Mouse (Mus musculus) hindbrain, embryonic 16.5 days (tissue): ENCODE data around the gene Wdr13. TPM values are rescaled to one million over a fixed set of nuclear protein-coding genes. Genes with fewer than 3 reads are reported as not detected.
A peak's percentile ranks its signal among the peaks of the same experiment; 100 is the strongest.

Source experiments
- ATAC-seq: fragments of 200-750 bp; cut with Nextera tagmentation; 2 replicates; pipeline ENCODE4 v1.8.0; 2017; ENCODE audit warnings: moderate TSS enrichment, moderate library complexity
- H3K27ac ChIP-seq: fragments of 300-500 bp; sonication (generic); 2 replicates; pipeline ENCODE4 v1.5.1; 2014; ENCODE audit warnings: low read depth, mild to moderate bottlenecking, control low read depth, low read length, moderate library complexity
- H3K27me3 ChIP-seq: fragments of 300-500 bp; sonication (generic); replicated peaks from 2 replicates; pipeline ENCODE4 v1.6.1; 2014; ENCODE audit warnings: low read length; ENCODE audit not compliant: control insufficient read depth, insufficient read depth
- H3K36me3 ChIP-seq: fragments of 300-500 bp; sonication (generic); 2 replicates; pipeline ENCODE4 v1.6.1; 2014; ENCODE audit warnings: mild to moderate bottlenecking, low read length, moderate library complexity, mixed read lengths; ENCODE audit not compliant: control insufficient read depth, insufficient read depth
- H3K4me1 ChIP-seq: fragments of 300-500 bp; sonication (generic); 2 replicates; pipeline ENCODE4 v1.6.1; 2014; ENCODE audit warnings: low read depth, low read length; ENCODE audit not compliant: control insufficient read depth, insufficient read depth
- H3K4me2 ChIP-seq: fragments of 300-500 bp; sonication (generic); 2 replicates; pipeline ENCODE4 v1.6.1; 2014; ENCODE audit warnings: mild to moderate bottlenecking, low read length, control low read depth, moderate library complexity
- H3K4me3 ChIP-seq: fragments of 300-500 bp; sonication (generic); 2 replicates; pipeline ENCODE4 v1.5.1; 2014; ENCODE audit warnings: mild to moderate bottlenecking, low read length, control low read depth, moderate library complexity
- H3K9ac ChIP-seq: fragments of 300-500 bp; sonication (generic); 2 replicates; pipeline ENCODE4 v1.6.1; 2014; ENCODE audit warnings: low read depth, mild to moderate bottlenecking, control low read depth, low read length, moderate library complexity
- H3K9me3 ChIP-seq: fragments of 300-500 bp; sonication (generic); 2 replicates; pipeline ENCODE4 v1.6.1; 2014; ENCODE audit warnings: mild to moderate bottlenecking, low read length, moderate library complexity; ENCODE audit not compliant: control insufficient read depth
- WGBS: fragments of 180-500 bp; shearing (Covaris S2); extraction: QIAGEN DNeasy Blood & Tissue Kit; methylation state at CpG from one replicate; pipeline ENCODE4 v1.1.7; 2014; 5-methylcytosine and 5-hydroxymethylcytosine counted together
- polyA plus RNA-seq: library from polyadenylated mRNA; unstranded; fragments of >200 nt; fragmentation: Nextera tagmentation; extraction: Ambion mirVana; gene quantifications from 2 replicates; pipeline ENCODE4 v1.2.1, GENCODE M21; 2015

Wdr13 gene
- 65.0 and 65.9 TPM in 2 replicates for polyA plus RNA-seq

DNA sequence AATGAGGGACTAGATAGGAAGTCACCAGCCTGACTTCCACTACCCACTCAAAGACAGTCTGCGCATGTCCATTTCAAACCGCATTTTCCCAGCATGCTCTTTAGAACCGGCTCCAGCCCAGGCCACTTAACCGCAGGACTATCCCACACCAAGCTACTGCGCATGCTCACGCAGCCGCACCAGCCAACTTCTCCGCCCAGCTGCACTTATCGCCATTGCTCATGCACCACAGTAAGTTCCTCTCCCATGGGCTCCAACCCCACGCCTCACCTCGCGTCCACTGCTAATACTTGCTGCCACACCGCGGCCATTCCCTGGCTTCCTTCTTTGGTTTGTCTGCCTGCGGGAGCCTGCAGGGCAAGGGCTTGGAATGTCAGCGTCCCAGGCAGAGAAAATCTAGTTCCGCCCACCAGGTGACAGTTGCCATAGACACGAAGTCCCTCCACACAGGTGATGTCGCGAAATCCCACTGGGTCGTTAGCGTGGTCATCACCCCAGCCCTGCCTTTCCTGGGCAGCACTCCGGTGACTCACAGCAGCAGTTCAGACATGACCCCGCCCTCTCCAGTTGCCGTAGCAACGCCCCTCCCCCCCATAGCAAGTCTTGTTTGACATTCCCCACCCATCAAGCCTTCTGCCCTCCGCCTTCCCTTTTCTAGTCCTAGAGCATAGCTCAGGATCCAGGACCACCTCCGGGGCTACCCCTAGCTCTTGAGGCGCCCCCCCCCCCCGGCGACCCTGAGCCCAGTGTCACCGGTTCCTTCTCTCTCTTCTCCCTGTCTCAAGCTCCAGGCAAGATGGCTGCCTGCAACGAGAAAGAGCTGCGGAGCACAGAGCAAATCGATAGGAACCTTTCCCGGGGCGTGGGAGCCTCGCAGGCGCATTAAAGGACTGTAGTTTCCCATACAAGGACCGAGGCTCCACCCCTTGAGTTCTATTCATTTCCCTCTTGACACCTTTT, at the start of gene Wdr13:
Wdr13 (minus strand) TSS at position 876 of the 960 bp plus-strand sequence.
- peak within 1 kb of the TSS; percentile 53 for H3K4me2 ChIP-seq
- ATAC-seq: peak; percentile 90
- H3K4me1 ChIP-seq: peaks cover 5% of the 10 kb centered on the region
- 24% methylated on average over 39 of the region's 40 CpGs for WGBS
- H3K4me3 ChIP-seq: peak within 1 kb of the TSS; percentile 57
- H3K9ac ChIP-seq: peak within 1 kb of the TSS; percentile 67
- no peaks in the 10 kb centered on the region for H3K9me3 ChIP-seq
- peak within 1 kb of the TSS; percentile 97 for H3K27ac ChIP-seq
- H3K27me3 ChIP-seq: no peaks in the 10 kb centered on the region
- H3K36me3 ChIP-seq: peaks cover 8% of the 10 kb centered on the region; the same call in 1 of the 2 replicates

DNA sequence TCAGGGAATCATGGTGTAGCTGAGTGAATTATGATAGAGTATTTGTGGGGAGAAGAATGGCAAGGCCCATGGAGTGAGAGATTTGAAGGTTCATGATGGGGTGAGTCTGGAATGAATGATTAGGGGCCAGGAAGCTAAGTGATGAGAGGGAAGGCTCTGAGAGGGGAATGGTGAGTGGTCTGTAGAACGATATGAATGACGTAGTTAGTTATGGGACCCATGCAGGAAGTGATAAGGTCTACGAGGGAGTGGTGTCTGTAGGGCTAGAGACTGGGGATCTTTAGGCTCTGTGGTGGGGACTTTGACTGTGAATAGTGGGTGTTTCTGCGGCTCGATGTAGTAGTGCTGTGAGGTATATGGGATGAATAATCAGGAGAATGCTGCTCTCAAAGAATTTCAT, 47.0 kb upstream of the Wdr13 start:
- peaks cover 3% of the 10 kb centered on the region; the same call in 1 of the 2 replicates for H3K9me3 ChIP-seq
- no peak for ATAC-seq
- no peak overlapping the region for H3K4me3 ChIP-seq
- H3K4me2 ChIP-seq: no peak overlapping the region
- WGBS: 88% methylated on average over 5 of the region's 5 CpGs
- H3K27ac ChIP-seq: no peak overlapping the region
- no peaks in the 10 kb centered on the region for H3K27me3 ChIP-seq
- H3K36me3 ChIP-seq: no peaks in the 10 kb centered on the region
- H3K9ac ChIP-seq: no peak overlapping the region
- H3K4me1 ChIP-seq: peaks cover under 1% of the 10 kb centered on the region

DNA sequence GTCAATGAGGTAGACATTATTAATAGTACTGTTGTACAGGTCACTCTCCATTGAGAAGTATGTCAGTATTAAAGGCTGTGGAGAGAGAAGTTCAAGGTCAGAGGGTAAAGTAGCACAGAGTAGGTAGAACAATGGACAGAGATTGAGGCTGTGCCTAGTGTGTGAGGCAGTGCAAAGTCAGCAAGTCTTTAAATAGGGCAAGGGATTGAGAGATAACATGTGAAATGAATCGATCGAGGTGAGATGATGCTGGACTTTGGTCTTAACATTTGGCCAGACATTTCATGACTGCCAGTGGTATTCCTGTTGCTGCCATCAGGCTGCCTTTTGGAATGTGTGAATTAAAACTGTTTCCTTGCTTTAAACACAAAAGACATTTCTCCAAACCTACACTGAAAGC, 46.2 kb upstream of the Wdr13 start:
- no peak overlapping the region for H3K4me2 ChIP-seq
- H3K4me1 ChIP-seq: peaks cover 2% of the 10 kb centered on the region
- H3K9ac ChIP-seq: no peak overlapping the region
- H3K9me3 ChIP-seq: peaks cover 3% of the 10 kb centered on the region; the same call in 1 of the 2 replicates
- H3K4me3 ChIP-seq: no peak overlapping the region
- H3K36me3 ChIP-seq: no peaks in the 10 kb centered on the region
- no peak for ATAC-seq
- no peaks in the 10 kb centered on the region for H3K27me3 ChIP-seq
- WGBS: 100% methylated on average over 2 of the region's 2 CpGs
- no peak overlapping the region for H3K27ac ChIP-seq

DNA sequence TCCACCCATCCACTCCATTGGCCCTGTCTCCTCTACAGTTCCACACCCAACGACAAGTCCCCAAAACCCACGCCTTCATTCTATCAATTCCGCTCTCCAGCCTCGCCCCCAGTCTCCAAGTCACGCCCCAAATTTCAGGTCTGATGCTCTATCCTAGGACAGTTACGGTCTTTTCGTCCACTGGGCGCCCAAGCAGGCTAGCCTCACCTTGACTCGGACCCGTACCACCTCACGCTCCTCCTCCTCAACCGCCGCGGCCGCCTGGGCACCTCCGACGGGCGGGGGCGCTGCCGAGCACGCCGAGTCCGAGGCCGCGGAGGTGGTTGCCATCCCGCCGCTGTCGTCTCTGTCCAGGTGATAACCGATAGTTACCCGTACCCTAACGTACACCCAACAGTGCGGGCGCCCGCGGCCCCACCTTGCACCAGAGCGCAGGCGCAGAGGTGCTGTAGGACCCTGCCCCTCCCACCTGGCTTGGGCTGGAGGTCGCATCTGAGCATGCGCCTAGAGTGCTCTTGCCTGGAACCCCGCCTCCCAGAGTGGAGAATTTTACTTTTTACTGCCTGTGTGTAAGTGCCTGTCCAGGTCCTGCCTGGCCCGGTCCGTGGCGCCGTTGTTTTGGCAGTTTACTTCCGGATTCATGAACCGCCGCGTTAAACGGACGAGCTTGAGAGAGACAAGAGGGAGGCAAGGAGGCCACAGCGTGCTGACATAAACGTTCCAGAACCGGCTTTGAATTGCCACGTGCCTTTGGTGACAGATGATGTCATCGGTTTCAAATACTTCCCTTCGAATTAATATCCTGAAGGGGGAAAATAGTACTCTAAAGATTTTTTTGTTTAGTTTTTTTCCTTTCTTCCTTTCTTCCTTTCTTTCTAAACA, 43.1 kb upstream of the Wdr13 start, which contains the start of gene Tbc1d25:
Tbc1d25 (minus strand) TSS at position 678 of the 882 bp plus-strand sequence.
- H3K27ac ChIP-seq: peak within 1 kb of the TSS; percentile 64

DNA sequence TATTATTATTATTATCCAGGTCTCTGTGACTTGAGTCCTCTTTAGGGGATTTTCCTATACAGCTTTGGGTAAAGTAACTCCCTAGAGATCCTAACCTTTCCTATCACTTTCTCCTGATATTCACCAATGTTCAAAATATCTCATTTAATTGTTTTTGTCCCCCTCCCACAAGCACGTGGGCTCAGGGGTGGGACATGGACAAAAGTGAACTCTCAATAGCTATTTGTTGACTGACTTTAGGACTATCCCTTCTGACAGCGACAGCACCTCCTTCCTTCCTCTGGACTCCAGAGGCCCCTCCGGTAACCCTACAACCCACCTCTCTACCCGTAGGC, 42.4 kb upstream of the Wdr13 start:
- H3K4me1 ChIP-seq: peaks cover 2% of the 10 kb centered on the region
- ATAC-seq: no peak
- peak overlapping the region; percentile 64 for H3K4me3 ChIP-seq
- peaks cover 3% of the 10 kb centered on the region; the same call in 1 of the 2 replicates for H3K9me3 ChIP-seq
- H3K27ac ChIP-seq: no peak overlapping the region
- H3K36me3 ChIP-seq: no peaks in the 10 kb centered on the region
- peak overlapping the region; percentile 71 for H3K9ac ChIP-seq
- 19% methylated on average over 4 of the region's 4 CpGs for WGBS
- no peaks in the 10 kb centered on the region for H3K27me3 ChIP-seq
- peak overlapping the region; percentile 58 for H3K4me2 ChIP-seq

More for the DNA sequence above, 43.1 kb upstream of the Wdr13 start, which contains the start of gene Tbc1d25:
- Histone ChIP-seq H3K9ac (peak within 1 kb of the TSS; percentile 71), H3K9me3 (peaks cover 3% of the 10 kb centered on the region; the same call in 1 of the 2 replicates), H3K36me3 (no peaks in the 10 kb centered on the region), H3K27me3 (no peaks in the 10 kb centered on the region), H3K4me3 (peak within 1 kb of the TSS; percentile 64), H3K4me1 (peaks cover 2% of the 10 kb centered on the region), H3K4me2 (peak within 1 kb of the TSS; percentile 58)
- peak; percentile 97 for ATAC-seq
- 18% methylated on average over 46 of the region's 56 CpGs for WGBS

DNA sequence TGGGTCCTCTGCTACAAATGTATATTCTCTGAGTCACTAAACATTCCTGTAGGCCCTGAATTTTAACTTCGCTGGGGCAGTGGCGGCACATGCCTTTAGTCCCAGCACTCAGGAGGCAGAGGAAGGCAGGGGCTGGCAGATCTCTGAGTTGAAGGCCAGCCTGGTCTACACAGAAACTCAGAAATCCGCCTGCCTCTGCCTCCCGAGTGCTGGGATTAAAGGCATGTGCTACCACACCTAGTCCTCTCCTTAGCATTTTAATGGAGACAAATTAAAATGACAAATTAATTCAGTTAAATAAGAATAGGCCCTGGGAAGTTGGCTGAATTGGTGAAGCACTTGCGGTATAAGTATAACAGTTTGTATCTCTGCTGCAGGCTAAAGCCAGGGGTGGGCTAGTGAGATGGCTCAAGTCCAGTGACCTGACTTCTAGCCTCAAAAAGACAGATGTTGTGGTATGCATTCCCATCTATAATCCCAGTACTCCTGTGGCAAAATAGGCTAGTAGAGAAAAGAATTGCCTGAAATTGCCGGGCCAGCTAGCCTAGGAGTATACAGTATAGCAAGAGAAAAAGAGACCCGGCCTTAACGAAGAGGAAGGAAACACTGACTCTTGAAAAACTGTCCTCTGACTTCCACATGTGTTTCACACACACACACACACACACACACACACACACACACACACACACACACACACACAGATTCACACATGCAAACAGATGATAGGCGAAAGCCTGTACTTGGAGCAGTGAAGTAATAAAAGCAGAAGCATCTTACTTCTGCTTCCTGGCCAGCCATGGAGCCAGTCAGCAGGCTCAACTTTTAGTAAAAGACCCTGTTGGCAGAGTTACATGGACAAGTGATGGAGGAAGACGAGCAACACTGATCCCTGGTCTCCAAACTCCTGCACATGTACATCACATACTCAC, 35.3 kb upstream of the Wdr13 start:
- no peaks in the 10 kb centered on the region for H3K36me3 ChIP-seq
- no peak overlapping the region for H3K4me3 ChIP-seq
- ATAC-seq: no peak
- no peak overlapping the region for H3K27ac ChIP-seq
- 90% methylated on average over 8 of the region's 10 CpGs for WGBS
- H3K9ac ChIP-seq: no peak overlapping the region
- H3K4me2 ChIP-seq: no peak overlapping the region
- H3K9me3 ChIP-seq: no peaks in the 10 kb centered on the region
- no peaks in the 10 kb centered on the region for H3K4me1 ChIP-seq
- H3K27me3 ChIP-seq: no peaks in the 10 kb centered on the region

DNA sequence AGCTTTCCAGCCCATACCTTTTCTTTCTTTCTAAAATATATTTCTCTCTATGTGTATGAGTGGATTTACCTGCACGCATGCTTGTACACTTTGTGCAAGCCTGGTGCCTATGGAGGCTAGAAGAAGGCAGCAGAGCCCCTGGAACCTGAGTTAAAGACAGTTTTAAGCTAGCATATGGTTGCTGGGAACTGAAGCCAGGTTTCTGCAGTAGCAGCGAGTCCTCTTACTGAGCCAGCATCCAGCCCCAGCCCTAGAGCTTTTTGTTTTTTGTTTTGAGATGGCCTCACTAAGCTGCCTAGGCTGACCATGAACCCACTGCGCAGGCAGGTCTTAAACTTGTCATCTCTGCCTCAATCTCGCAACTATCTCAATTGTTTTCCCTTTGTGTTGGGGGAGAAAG, 31.8 kb upstream of the Wdr13 start:
- Histone ChIP-seq H3K9me3 (no peaks in the 10 kb centered on the region), H3K4me3 (no peak overlapping the region)

DNA sequence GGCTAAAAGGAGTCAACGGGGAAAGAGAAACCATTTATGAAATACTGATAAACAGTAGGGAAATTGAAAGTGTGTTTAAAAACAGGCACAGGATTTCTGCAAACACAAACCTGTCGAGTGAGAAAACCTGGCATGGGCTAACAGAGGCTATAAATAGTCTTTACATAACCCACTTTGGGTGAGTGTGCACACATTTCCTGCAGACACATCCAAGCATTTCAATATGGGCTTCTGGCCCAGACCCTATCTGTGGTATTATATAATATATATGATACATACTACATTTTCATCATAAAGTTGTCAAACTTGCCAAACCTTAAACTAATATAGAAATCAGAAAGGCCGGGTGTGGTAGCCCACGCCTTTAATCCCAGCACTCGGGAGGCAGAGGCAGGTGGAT, 30.4 kb upstream of the Wdr13 start:
- Histone ChIP-seq H3K9ac (no peak overlapping the region), H3K27me3 (no peaks in the 10 kb centered on the region), H3K4me2 (no peak overlapping the region), H3K36me3 (no peaks in the 10 kb centered on the region; the same call in 1 of the 2 replicates), H3K4me3 (no peak overlapping the region), H3K4me1 (no peaks in the 10 kb centered on the region), H3K27ac (no peak overlapping the region), H3K9me3 (no peaks in the 10 kb centered on the region)
- no peak for ATAC-seq
- WGBS: 90% methylated on average over 5 of the region's 5 CpGs

More for the DNA sequence above, 31.8 kb upstream of the Wdr13 start:
- Histone ChIP-seq H3K9ac (no peak overlapping the region), H3K27me3 (no peaks in the 10 kb centered on the region), H3K27ac (no peak overlapping the region), H3K4me2 (no peak overlapping the region), H3K36me3 (no peaks in the 10 kb centered on the region; the same call in 1 of the 2 replicates), H3K4me1 (no peaks in the 10 kb centered on the region)
- ATAC-seq: no peak
- 96% methylated on average over 4 of the region's 4 CpGs for WGBS
